Mouse (Mus musculus) frontal cortex, postnatal 10 days (tissue): ENCODE measurements around the gene Adamtsl5.

ENCODE experiments used
- DNase-seq, 2 experiments: peaks; one replicate each; pipeline ENCODE4 v3.0.0; 2022; ENCODE audit warnings: low spot score in 2 of 2, mixed read lengths in 1 of 2

The Adamtsl5 gene

DNA sequence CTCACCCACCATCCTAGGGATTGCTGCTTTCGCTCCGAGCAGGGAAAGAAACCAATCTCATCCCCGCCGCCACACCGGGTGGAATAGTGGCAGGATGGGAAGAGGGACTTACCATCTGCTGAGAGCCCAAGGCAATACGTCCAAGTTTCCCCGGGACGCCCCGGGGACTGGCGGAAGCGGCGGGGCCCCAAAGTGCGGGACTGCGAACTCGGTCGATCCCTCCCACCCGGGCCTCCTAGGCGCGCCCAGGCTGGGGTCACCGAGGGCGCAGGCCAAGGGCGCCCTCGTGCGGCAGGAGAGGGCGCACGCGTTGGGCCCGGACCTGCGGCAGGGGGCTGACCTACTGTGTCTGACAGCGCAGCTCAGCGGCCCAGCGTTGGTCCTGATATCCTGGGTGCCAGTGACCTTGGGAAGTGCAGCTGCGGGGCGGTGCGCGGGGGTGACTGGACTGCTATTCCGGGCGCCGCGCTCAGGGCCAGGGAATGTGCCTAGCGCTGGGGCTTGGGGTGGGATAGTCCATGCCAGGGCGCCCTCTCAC lies at the start of gene Adamtsl5:
Gene Adamtsl5 (minus strand): TSS at position 169 of the 538 bp plus-strand sequence.
- no peak for DNase-seq

DNA sequence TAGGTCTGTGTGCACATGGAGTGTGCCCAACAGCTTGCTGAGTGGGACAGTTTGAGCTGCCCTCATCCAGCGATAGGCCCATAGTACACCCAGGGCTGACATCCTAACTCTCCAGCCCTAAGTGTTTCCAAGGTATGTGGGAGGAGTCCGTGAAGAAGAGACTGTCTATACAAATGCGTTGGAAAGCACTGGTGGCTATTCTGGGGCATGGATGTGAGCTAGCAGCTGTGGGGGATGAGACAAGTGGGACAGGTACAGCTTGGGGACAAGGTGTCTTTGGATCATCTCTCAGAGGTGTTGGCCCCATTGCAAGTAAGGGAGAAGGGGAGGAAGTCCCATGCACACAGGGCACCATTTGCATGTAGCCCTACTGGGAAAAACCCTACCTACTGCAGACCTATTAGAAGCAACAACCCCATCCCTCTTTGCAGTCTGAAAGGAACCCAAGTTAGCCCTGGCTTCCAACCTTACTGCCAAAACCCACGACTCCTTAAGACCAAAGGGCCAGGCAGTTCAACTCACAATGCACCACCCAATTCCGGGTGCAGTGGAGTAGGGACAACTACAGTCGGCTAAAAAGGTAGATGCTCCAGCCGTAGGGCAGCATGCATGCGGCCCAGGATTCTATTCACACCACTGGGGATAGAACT lies 49.4 kb upstream of the Adamtsl5 start:
- DNase-seq = no peak

DNA sequence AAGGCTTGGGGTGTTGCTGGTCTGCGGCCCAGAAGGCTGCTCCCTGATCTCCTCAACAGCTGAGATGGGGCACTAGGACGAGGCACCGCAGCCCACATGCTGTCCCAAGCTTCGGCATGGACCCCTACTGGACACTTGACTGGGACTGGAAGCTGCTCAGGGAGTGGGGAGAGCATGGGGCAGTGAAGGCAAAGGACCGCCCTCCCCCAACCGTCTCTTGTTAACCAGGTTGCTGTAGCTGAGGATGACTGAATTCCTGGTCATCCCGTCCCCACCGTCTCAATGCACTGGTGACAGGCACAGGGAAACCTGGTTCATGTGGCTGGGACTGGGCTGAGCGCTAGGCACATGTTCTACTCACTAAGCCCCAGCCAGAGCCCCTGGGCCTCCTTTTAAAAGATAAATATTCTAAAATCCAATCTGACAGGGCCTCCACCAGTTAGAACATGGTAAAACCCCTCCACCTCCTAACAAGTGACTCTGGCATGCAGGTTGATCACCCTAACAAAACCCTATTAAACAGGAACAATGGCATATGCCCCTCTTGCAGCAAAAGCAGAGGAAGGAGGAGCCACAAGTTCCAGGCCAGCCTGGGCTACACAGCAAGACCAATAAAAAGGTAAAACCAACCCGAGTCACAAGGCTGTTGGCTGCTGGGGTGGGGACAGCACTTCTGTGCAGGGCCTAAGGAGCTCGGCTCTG lies 48.8 kb upstream of the Adamtsl5 start:
- no peak for DNase-seq

DNA sequence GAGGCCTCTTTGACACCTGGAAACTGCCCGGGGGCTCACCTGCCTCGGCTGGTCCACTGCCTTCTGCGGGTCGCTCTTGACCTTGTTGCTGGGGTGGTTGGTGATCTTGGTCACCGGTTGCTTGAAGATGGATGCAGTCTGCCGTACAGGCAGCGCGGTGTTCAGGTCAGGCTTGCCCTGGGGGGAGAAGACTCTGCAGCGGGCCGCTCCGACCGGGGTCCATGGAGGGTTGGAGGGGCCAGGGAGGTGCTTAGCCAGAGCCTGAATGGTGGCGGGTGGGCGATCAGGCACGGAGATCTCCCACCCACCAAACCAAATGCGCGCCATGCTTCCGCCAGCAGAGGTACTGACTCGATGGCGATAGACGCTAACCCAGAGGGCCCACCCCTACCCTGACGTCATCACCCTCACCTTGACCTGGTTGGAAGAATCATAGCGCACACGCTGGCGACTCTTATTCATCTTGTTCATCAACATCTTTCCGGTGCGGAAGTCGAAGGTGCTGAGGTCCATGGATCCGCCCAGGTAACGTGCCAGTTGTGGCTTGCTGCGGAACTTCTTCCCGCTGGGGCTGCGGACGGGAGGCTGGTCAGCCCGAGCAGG lies 46.9 kb upstream of the Adamtsl5 start:
- DNase-seq = no peak

DNA sequence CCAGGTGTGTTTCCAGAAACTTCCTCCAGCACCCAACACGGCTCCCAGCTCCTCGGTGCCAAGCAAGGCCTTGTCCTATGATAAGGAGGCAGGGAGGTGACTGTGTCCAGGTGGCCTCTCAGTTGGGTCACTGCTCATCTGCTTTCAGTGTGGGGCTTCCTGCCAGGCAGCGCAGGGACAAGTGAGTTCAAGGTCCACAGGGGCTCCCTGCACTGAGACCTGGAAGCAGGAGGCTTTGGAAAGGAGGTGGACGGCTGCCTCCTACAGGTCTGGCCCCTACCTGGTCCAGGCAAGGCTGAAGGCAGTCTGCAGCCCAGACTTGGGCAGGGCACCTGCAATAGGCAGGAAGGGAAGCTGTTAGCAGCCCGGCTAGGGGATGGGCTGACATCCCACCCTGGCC lies 44.5 kb upstream of the Adamtsl5 start:
- DNase-seq = no peak

DNA sequence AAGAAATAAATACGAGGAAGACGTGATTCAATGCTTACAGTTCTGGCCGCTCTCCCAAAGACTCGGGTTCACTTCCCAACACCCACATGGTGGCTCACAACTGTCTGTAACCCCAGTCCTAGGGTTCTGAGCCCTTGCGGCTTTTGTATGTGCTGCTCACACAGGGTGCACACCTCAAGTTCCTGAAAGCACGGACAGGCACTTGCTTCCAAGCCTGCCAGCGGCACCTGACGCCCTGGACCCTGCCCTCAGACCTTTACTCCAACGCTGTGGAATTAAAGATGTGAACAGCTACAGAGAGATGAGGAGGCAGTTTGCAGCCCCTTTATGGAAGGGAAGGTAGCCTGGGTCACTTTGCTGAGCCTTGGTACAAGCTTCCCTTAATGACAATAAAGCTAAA lies 42.5 kb upstream of the Adamtsl5 start:
- no peak for DNase-seq

DNA sequence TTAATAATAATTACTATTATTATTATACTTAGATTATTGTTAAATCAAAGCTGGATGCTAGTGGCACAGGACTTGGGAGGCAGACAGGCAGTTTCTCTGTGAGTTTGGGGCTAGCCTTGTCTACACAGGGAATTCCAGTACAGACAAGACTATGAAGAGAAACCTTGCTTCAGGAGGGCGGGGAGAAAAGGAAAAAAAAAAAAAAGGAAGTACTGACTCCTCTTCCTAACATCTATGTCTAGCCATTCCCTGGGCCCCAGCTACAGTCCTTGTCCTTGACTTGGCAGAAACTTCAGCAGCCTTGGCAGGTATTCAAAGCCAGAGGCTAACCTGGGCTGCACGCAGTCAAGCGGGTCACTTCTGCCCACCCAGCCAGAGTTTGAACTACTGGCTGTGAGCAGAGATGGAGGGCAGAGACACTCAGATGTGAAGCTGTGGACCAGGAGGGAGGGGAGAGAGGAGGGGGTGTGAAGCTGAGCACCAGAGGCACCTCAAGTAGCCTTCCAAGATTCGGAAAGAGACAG lies 41.0 kb upstream of the Adamtsl5 start:
- no peak for DNase-seq

DNA sequence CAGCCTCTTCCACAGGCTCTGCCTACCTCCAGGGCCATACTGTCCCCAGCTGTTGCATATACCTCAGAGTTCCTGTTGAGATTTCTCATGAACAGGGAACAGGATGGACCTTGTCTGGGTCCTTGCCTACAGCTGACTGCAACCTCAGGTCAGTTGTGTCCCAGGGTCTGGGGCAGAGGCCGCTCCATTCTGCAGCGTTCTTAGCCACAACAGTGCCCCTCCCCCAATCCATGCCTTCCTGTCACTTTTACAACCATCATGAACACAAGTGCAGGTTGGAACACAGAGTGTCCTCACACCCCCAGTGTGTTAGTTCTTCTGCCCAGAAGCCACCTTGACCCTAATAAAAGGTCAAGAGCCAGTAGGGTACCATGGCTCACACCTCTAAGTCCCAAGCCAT lies 40.5 kb upstream of the Adamtsl5 start:
- DNase-seq = no peak

DNA sequence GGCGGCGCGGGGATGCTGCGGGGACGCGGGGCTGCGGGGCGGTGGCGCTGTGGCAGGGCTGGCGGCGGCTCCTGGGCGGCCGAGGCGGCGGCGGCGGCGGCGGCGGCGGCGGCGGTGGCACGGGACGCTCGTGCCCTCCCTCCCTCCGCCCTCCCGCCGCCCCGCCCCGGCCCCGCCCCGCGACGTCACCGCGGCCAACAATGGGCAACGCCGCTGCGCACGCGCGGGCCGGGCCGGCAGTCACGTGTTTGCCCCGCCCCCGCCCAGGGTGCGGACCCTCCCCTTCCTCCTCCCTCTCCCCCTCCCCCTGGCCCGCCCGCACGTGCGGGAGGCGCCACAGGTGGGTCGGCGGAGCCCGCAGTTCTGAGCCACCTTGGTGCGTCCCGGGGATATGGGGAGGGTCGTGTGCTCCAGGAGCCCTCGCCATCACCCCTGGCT lies 39.3 kb upstream of the Adamtsl5 start, which contains the start of gene Mex3d:
Gene Mex3d (minus strand): TSS at position 138 of the 438 bp plus-strand sequence.
- peak in 1 of 2 experiments; percentile 86 for DNase-seq

DNA sequence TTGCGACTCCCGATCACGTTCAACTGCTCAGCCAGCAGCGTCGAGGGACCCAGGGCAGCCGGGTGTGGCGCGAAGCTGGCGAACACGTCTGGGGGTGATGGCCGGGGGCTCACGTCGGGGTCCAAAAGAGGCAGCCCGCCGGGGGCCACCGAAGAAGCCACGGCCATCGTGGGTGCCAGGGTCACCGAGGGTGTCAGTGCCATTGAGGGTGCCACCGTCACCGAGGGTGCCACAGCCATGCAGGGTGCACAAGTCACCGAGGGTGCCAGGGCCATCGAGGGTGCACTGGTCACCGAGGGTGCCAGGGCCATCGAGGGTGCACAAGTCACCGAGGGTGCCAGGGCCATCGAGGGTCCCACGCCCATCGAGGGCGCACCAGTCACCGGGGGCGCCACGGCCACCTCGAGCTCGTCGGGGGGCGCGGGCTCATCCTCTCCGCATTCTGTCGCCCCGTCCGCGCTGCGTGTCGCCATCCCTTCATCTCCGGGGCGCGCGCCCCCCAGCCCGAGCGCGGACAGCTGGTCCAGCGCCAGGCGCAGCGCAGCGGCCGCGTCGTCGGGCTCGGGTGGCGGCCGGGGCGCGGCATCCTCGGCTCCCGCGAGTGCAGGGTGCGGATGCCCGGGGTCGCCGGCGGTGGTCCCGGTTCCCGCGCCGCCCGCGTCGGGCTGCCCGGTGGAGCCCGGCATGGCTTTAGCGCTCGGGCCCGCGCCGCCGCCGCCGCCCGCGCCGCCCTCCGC lies 38.7 kb upstream of the Adamtsl5 start:
- no peak for DNase-seq

DNA sequence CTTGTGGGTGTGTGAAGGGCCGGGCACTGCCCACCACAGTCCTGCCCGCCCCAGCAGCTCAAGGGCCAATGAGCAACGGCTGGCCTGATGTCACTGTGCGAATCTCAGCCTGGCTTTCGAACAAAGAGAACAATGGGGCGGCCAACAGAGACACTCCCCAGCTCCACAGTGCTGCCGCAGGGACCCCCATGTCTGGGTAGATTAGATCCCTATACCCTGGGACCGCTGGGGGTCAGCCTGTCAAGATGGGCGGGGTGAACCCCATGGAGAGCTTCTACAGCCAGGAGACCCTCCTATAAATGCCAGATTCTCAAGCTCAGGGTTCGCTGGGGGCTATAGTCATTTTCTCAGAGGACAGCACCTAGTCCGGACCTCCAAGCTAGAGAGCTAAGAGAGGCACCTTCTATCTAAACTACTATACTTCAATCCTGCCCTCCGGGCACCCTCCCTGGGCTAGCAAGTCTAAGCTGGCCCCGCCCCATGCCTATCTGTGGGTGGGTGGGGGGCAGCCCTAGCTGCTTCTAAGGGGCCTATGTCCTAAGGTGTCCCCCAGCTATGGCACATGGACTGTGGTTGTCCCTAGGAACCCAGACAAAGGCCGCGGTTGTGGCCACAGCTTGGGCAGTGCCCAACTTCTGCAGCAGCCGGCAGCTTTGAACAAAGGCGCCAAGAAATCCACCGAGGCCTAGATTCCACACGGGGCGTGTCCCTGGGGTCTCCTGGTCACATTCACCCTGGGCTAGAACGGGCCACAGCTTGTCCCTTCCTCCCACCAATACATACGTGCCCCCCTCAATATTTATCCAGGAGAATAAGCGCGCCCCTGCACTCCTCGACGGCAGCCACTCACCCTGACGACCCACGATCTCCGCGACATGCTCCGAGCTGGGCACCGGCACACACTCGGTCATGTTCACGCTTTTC lies 37.9 kb upstream of the Adamtsl5 start:
- no peak for DNase-seq

DNA sequence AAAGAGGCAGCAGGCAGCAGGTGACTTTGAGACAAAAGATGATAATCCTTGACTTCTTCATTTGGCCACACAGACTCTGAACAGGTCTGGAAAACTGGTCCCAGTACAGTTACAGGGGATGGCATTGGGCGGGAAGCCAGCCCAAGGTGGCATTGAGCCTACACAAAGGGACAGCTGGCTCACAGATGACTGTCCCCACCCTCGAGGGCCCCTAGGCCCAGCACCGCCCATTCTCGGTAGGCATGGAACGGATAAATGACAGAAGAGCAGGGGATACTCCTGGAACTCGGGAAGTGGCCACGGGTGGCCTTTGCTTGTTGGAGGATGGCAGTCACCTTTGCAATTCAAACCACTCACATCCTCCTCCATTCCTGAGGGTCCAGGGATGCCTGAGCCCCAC lies 37.1 kb upstream of the Adamtsl5 start:
- no peak for DNase-seq

DNA sequence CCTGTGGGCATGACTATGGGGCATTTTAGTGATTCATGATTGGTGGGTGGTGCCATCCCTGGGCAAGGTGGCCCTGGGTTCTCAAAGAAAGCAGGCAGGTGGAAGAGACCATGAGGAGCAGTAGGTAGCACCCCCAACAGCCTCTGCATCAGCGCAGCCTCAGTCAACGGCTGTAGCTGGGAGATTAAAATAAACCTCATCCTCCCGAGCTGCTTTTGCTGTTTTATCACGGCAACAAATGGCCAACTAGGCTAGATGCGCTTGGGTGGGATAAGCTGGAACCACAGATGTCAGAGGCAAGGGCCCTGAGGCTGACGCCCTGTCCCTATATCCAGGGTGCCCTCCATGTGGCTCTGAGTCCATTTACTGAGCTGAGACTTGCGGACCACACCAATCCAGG lies 36.5 kb upstream of the Adamtsl5 start:
- no peak for DNase-seq

DNA sequence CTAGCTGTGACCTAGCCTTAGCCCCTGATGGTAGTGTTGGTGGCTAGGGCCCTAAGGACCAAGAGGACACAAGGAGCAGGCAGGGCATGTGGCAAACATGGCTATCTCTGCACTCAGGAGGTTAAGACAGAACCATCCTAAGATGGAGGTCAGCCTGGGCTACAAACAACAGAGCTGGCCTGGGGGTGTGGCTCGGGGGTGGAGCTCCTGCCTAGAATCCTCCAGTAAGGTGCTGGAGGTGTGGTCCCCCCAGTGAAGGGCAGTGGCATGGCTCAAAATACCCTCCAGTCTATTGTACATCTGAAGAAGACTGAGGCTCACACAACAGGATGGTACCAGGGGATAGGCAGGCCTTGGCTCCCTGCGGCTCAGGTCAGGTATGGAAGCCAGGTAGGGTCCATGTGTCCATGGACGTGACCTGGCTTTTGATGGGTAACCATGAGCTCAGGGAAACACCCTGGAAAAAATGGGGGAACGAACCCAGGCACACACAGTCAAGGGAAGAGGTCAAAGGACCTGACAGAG lies 36.0 kb upstream of the Adamtsl5 start:
- DNase-seq = no peak

DNA sequence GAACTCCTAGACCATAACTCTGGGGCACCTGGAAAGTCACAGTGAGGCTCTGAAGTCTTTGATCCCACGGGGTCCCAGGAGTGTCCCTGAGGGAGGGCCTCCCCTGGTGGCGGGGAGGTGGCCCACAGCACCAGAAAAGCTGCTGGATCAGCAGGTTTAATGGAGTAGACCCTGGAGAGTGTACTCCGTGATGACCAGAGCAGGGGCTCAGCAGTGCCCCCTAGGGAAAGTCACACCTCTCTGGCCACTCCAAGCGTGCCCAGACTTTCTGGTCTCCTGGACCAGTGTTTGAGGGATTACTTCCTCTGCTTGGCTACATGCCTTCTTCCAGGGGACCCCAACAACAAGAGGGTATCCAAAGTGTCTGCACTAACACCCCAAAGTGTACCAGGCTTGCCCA lies 35.2 kb upstream of the Adamtsl5 start:
- no peak for DNase-seq

DNA sequence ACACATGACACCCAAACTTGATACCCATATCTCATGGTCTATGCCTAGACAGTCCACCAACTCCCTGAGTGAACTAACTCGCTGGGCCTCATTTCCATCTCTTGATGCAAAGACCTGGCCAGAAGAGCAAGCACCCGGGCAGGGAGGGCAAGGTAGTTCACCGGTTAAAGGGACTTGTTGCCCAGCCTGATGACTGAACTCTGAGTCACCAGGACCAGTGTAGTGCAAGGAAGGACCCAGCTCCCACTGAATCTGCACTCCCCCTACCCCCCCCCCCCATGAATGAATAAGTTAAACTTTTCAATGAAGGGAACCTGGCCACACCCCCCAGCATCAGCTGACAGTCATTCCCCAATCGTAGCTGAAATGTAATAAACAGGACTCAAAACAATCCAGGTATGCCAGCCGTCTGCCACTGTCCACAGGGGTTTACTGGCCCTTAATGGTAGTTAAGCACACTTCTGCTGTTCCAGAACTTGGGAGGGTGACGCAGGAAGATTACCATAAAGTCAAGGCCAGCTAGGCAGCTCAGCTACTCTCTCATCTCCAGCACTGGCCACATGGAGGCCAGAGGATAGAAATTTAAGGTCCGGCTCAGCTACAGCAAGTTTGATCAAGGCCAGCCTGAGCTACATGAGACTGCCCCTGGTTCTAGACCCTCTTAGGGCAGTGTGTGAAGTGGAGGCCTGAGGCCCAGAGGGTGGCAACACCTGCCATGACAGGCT lies 34.6 kb upstream of the Adamtsl5 start:
- no peak for DNase-seq

DNA sequence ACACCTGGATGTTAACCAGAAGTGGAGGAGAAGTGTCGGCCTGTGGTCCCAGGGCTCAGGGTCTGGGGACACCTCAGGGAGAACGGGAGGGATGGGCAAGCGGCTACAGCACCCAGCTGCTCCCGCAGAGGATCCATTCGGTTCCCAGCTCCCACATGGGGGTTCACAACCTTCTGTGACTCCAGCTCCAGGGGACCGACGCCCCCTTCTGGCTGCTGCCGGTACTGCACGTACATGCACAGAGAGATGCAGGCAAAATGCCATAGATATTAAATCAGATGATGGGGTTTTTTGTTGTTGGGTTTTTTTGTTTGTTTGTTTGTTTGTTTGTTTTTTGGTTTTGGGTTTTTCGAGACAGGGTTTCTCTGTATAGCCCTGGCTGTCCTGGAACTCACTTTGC lies 29.5 kb upstream of the Adamtsl5 start:
- DNase-seq = no peak

DNA sequence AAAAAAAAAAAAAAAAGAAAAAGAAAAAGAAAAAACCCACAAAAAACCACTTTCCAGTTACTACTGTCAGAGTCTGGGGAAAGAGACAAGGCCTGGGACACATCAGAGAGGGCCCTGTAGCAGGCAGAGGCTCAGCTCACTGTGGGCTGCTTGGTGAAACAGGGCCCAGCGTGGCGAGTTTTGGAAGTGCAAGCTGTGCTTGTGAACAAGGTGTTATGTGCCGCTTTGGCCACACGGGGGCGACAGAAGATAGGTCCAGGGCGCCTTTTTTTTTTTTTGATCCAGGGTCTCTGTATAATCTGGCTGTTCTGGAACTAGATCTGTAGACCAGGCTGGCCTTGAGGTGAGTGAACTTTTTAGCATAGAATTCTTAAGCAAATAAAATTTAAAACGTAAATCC lies 27.9 kb upstream of the Adamtsl5 start:
- DNase-seq = peak; percentile 79 to 90

DNA sequence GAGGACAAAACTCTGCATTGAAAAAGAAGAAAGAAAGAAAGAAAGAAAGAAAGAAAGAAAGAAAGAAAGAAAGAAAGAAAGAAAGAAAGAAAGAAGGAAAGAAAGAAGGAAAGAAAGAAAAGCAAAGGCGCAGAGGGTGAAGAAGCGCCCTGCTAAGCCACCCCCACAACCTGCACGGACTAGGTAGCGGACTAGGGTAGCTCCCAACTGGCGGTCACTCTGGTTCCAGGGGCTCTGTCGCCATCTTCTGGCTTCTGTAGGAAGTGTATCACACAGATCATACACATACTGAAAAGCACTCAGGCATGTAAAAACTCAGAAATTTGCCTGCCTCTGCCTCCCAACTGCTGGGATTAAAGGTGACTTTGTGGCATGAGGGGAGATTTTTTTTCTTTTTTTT lies 25.9 kb upstream of the Adamtsl5 start:
- peak in 1 of 2 experiments; percentile 71 for DNase-seq

DNA sequence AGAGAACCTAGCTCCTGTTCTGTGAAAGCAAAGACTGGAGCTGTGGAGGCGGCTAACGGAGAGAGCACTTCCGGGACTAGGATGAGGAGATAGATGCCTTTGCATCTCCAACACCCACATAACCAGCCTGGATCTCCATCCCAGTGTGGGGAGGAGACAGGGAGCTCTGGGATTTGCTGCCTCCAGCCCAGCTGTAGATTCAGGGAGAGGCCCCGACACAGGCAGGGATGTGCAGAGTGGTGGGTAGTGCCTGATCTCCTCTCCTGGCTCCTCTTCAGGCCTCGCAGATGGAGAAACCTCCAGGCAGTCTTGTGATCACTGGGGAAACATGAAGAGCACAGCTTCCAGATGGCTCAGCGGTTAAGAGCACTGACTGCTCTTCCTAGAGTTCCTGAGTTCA lies 24.5 kb upstream of the Adamtsl5 start:
- no peak for DNase-seq
